In the genomic region with DNA sequence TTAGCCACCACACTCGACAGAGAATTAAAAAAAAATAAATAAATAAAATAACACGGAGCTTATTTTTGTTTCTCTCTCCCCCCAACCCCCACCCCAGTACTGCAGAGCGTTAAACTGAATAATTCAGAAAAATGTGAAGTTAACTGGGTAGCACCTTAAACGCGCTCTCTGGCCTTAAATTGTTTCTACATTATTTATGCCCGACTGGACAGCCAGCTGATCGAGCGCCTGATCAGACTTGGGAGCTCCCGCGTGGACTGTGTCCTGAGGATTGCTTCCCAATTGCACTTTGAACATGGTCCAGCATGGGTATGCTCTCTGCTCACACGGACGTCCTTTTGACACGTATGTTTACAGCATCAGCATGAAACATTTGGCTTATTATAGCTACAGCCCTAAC, we compare ENCODE assay signal across 8 mouse cellular contexts. TPM values are rescaled to one million over a fixed set of nuclear protein-coding genes. Genes with fewer than 3 reads are reported as not detected.
DNase-seq lines count a peak whose midpoint lies in the region; ATAC-seq lines count a peak whose summit lies in the region.

No protein-coding gene starts in this region.

- ATAC-seq in embryonic facial prominence, embryonic 12.5 days (ENCODE audit: insufficient number of reproducible peaks, insufficient read depth, low FRiP score, low TSS enrichment) = no peak
- ATAC-seq in limb, embryonic 12.5 days (ENCODE audit: insufficient number of reproducible peaks, insufficient read depth, low FRiP score, low TSS enrichment, low read depth) = peak; percentile 30; the same call in 1 of the 2 replicates
- no peak for ATAC-seq in midbrain, embryonic 16.5 days

- peak overlapping the region; percentile 78 for H3K9ac ChIP-seq in embryonic facial prominence, embryonic 12.5 days
- peak overlapping the region; percentile 80 for H3K9ac ChIP-seq in limb, embryonic 12.5 days (replicated peaks)
- peak overlapping the region; percentile 68 for H3K9ac ChIP-seq in midbrain, embryonic 16.5 days (ENCODE audit: low read depth, low read length)

- 4% methylated on average over 13 of the region's 13 CpGs for WGBS in embryonic facial prominence, embryonic 12.5 days
- 6% methylated on average over 13 of the region's 13 CpGs for WGBS in hindbrain, embryonic 10.5 days
- WGBS in limb, embryonic 12.5 days = 6% methylated on average over 13 of the region's 13 CpGs
- 2% methylated on average over 13 of the region's 13 CpGs for WGBS in midbrain, embryonic 16.5 days

- H3K4me3 ChIP-seq in embryonic facial prominence, embryonic 12.5 days = peak overlapping the region; percentile 47
- H3K4me3 ChIP-seq in hindbrain, embryonic 10.5 days = peak overlapping the region; percentile 64
- H3K4me3 ChIP-seq in limb, embryonic 12.5 days (replicated peaks) = peak overlapping the region; percentile 53
- H3K4me3 ChIP-seq in midbrain, embryonic 16.5 days (ENCODE audit: low read depth, low read length) = peak overlapping the region; percentile 53

- peak; percentile 53 to 61 for DNase-seq in lung, adult 18-20 months
- DNase-seq in lung, postnatal 25 days (ENCODE audit: low spot score) = no peak
- DNase-seq in hindbrain, embryonic 10.5 days (ENCODE audit: low spot score) = no peak
- DNase-seq in testis, postnatal 10 days (ENCODE audit: low spot score) = no peak
- DNase-seq in frontal cortex, postnatal 10 days (ENCODE audit: low spot score in 2 of 2) = no peak

- H3K27me3 ChIP-seq in embryonic facial prominence, embryonic 12.5 days = no peaks in the 10 kb centered on the region
- H3K27me3 ChIP-seq in hindbrain, embryonic 10.5 days (ENCODE audit: insufficient read depth, poor library complexity, severe bottlenecking) = no peaks in the 10 kb centered on the region
- no peaks in the 10 kb centered on the region for H3K27me3 ChIP-seq in limb, embryonic 12.5 days
- H3K27me3 ChIP-seq in midbrain, embryonic 16.5 days (ENCODE audit: control insufficient read depth, insufficient read depth, low read depth, low read length) = no peaks in the 10 kb centered on the region

- peaks cover 49% of the 10 kb centered on the region for H3K4me1 ChIP-seq in embryonic facial prominence, embryonic 12.5 days
- H3K4me1 ChIP-seq in hindbrain, embryonic 10.5 days (replicated peaks) = peaks cover 57% of the 10 kb centered on the region
- H3K4me1 ChIP-seq in limb, embryonic 12.5 days (replicated peaks) = peaks cover 53% of the 10 kb centered on the region
- H3K4me1 ChIP-seq in midbrain, embryonic 16.5 days (ENCODE audit: control insufficient read depth, insufficient read depth, low read length) = peaks cover 49% of the 10 kb centered on the region

- no peaks in the 10 kb centered on the region for H3K9me3 ChIP-seq in embryonic facial prominence, embryonic 12.5 days
- H3K9me3 ChIP-seq in hindbrain, embryonic 10.5 days = 0 out of 2 replicates have a peak, but pooled peaks cover 5% of the 10 kb centered on the region
- H3K9me3 ChIP-seq in limb, embryonic 12.5 days = no peaks in the 10 kb centered on the region
- no peaks in the 10 kb centered on the region for H3K9me3 ChIP-seq in midbrain, embryonic 16.5 days (replicated peaks; ENCODE audit: control insufficient read depth, low read length, poor library complexity, severe bottlenecking)

- H3K27ac ChIP-seq in embryonic facial prominence, embryonic 12.5 days = peak overlapping the region; percentile 96
- H3K27ac ChIP-seq in hindbrain, embryonic 10.5 days = peak overlapping the region; percentile 93
- H3K27ac ChIP-seq in limb, embryonic 12.5 days = peak overlapping the region; percentile 98
- peak overlapping the region; percentile 35 for H3K27ac ChIP-seq in midbrain, embryonic 16.5 days (ENCODE audit: low read length)

- H3K4me2 ChIP-seq in embryonic facial prominence, embryonic 12.5 days (replicated peaks) = peak overlapping the region; percentile 99
- H3K4me2 ChIP-seq in limb, embryonic 12.5 days = peak overlapping the region; percentile 96
- H3K4me2 ChIP-seq in midbrain, embryonic 16.5 days (ENCODE audit: low read length) = peak overlapping the region; percentile 99

- peaks cover 11% of the 10 kb centered on the region; the same call in 1 of the 2 replicates for H3K36me3 ChIP-seq in embryonic facial prominence, embryonic 12.5 days
- H3K36me3 ChIP-seq in hindbrain, embryonic 10.5 days = peaks cover 14% of the 10 kb centered on the region; the same call in 1 of the 2 replicates
- H3K36me3 ChIP-seq in limb, embryonic 12.5 days = peaks cover 18% of the 10 kb centered on the region
- H3K36me3 ChIP-seq in midbrain, embryonic 16.5 days (ENCODE audit: control insufficient read depth, insufficient read depth, low read length) = no peaks in the 10 kb centered on the region

RNA-seq across cellular contexts. Expression of a gene that starts 10.3 kb away (rescaled TPM):
- polyA plus RNA-seq in embryonic facial prominence, embryonic 12.5 days (2016; fragmentation: Nextera tagmentation; extraction: Ambion mirVana) = 11.5 and 12.0 TPM in 2 replicates
- 3.3 and 4.3 TPM in 2 replicates for polyA plus RNA-seq in hindbrain, embryonic 10.5 days (2016; fragmentation: Nextera tagmentation; extraction: Ambion mirVana)
- 9.3 and 11.0 TPM in 2 replicates for polyA plus RNA-seq in limb, embryonic 12.5 days (2016; fragmentation: Nextera tagmentation; extraction: Ambion mirVana)
- 9.6 and 9.9 TPM in 2 replicates for polyA plus RNA-seq in midbrain, embryonic 16.5 days (2015; fragmentation: Nextera tagmentation; extraction: Ambion mirVana)

Comparison
In these comparisons a context has a peak if more than half of its experiments do, and no peak if none do; other contexts are left out.
1. DNase-seq: peak in lung, adult 18-20 months (2 of 2); none in lung, postnatal 25 days (single experiment), hindbrain, embryonic 10.5 days (single experiment), testis, postnatal 10 days (single experiment) and frontal cortex, postnatal 10 days (0 of 2).
2. H3K27ac ChIP-seq: peak in every context shown above with its lines; median percentile 98 in limb, embryonic 12.5 days; 96 in embryonic facial prominence, embryonic 12.5 days; 93 in hindbrain, embryonic 10.5 days; 35 in midbrain, embryonic 16.5 days.
3. Peak in every context shown above with its lines, with median percentiles within 50 percentile points of each other: H3K4me2 ChIP-seq, H3K4me3 ChIP-seq and H3K9ac ChIP-seq.